Mouse (Mus musculus): ENCODE data around the gene Fbxo40. TPM values are rescaled to one million over a fixed set of nuclear protein-coding genes. Genes with fewer than 3 reads are reported as not detected.

Fbxo40 gene
- polyA plus RNA-seq (2012; fragmentation: generic; extraction: Trizol) = 1.3 TPM

DNA sequence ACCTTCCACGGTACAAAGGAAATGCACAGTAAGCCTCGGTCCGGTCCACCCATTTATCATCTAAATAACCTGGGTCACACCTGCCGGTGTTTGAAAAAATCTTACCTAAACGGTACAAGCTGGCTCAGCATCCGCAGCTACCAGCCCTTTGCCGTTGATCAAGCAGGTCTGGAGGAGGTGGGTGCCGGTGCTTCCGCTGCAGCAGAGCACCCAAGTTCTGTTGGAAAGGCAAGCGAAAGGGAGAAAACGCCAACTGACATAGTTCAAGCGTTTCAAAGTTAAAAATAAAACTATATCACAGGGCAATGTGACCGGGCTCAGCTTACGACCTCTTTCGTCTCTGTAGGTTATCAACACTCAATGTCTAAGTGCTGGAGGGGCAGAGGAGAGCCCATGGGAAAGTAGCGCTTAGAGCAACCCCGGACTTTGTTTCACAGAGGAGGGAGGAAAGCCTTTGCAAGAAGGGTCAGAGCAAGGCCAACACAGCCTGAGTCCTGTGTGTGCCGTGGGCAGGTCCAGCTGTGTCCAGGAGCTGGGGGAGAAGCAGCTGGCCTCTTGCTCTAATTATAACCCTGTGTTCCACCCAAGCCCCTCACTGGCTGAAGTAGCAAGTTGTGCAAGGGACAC lies at the start of gene Fbxo40:
Gene Fbxo40 (minus strand): TSS at position 469 of the 627 bp plus-strand sequence.
- Histone ChIP-seq H3K27me3 (ENCODE audit: control insufficient read depth, insufficient read depth, insufficient read length) (no peaks in the 10 kb centered on the region), H3K36me3 (ENCODE audit: control insufficient read depth, insufficient read depth) (no peaks in the 10 kb centered on the region), H3K4me3 (no peak within 1 kb of the TSS), H3K4me2 (ENCODE audit: low read depth) (peak within 1 kb of the TSS; percentile 60), H3K79me2 (ENCODE audit: control insufficient read depth, insufficient read depth) (no peaks in the 10 kb centered on the region), H3ac (ENCODE audit: control insufficient read depth, insufficient read length) (no peak within 1 kb of the TSS)
- peak in 2 of 3 experiments; percentile 12 to 69 for TF ChIP-seq MYOG (IDR thresholded peaks at IDR 0.05; ENCODE audit: control insufficient read depth in 1 of 3, insufficient read depth in 1 of 3, insufficient read length in 2 of 3, low read depth in 2 of 3)
- TF ChIP-seq MYOD1 (IDR thresholded peaks at IDR 0.05; ENCODE audit: control insufficient read depth in 1 of 3, insufficient read length in 2 of 3, low read depth in 2 of 3) = peak in 2 of 3 experiments; percentile 23 to 68
- TF ChIP-seq E2F4 (IDR thresholded peaks at IDR 0.05; ENCODE audit: insufficient read depth) = no peak

GRCm38 (mm10) chr16:37034751-37035150 lies 44.5 kb upstream of the Fbxo40 start:
- Histone ChIP-seq H3K4me3 (no peak overlapping the region), H3K36me3 (ENCODE audit: control insufficient read depth, insufficient read depth) (no peaks in the 10 kb centered on the region), H3ac (ENCODE audit: control insufficient read depth, insufficient read length) (no peak overlapping the region), H3K4me2 (ENCODE audit: low read depth) (no peak overlapping the region), H3K27me3 (ENCODE audit: control insufficient read depth, insufficient read depth, insufficient read length) (no peaks in the 10 kb centered on the region), H3K79me2 (ENCODE audit: control insufficient read depth, insufficient read depth) (no peaks in the 10 kb centered on the region)
- TF ChIP-seq USF1 (IDR thresholded peaks at IDR 0.05; ENCODE audit: low read depth) = no peak
- TF ChIP-seq REST (IDR thresholded peaks at IDR 0.05; ENCODE audit: insufficient read depth, insufficient read length) = no peak
- no peak for TF ChIP-seq MYOD1 (IDR thresholded peaks at IDR 0.05; ENCODE audit: control insufficient read depth in 1 of 3, insufficient read length in 2 of 3, low read depth in 2 of 3)
- no peak for TF ChIP-seq E2F4 (IDR thresholded peaks at IDR 0.05; ENCODE audit: insufficient read depth)
- TF ChIP-seq CEBPB (IDR thresholded peaks at IDR 0.05; ENCODE audit: insufficient read depth, poor library complexity, severe bottlenecking) = no peak
- no peak for TF ChIP-seq TCF12 (IDR thresholded peaks at IDR 0.05; ENCODE audit: insufficient read depth, poor library complexity, severe bottlenecking)
- no peak for TF ChIP-seq POLR2AphosphoS2 (IDR thresholded peaks at IDR 0.05; ENCODE audit: insufficient read length, low read depth)
- no peak for TF ChIP-seq SRF (IDR thresholded peaks at IDR 0.05; ENCODE audit: control insufficient read depth, insufficient read length, low read depth)
- TF ChIP-seq MAX (IDR thresholded peaks at IDR 0.05; ENCODE audit: low read depth) = no peak
- no peak for TF ChIP-seq TCF3 (IDR thresholded peaks at IDR 0.05; ENCODE audit: insufficient read length, low read depth)
- no peak for TF ChIP-seq POLR2A (IDR thresholded peaks at IDR 0.05; ENCODE audit: insufficient read length, low read depth)
- no peak for TF ChIP-seq MYOG (IDR thresholded peaks at IDR 0.05; ENCODE audit: control insufficient read depth in 1 of 3, insufficient read depth in 1 of 3, insufficient read length in 2 of 3, low read depth in 2 of 3)

GRCm38 (mm10) chr16:37031996-37032395 lies 41.7 kb upstream of the Fbxo40 start:
- peaks cover 3% of the 10 kb centered on the region for H3K36me3 ChIP-seq (ENCODE audit: control insufficient read depth, insufficient read depth)

GRCm38 (mm10) chr16:37027581-37027980 lies 37.3 kb upstream of the Fbxo40 start:
- no peak overlapping the region for H3K4me3 ChIP-seq
- TF ChIP-seq POLR2A (IDR thresholded peaks at IDR 0.05; ENCODE audit: insufficient read length, low read depth) = no peak
- TF ChIP-seq USF1 (IDR thresholded peaks at IDR 0.05; ENCODE audit: low read depth) = no peak
- no peak for TF ChIP-seq MAX (IDR thresholded peaks at IDR 0.05; ENCODE audit: low read depth)
- TF ChIP-seq E2F4 (IDR thresholded peaks at IDR 0.05; ENCODE audit: insufficient read depth) = no peak
- no peak for TF ChIP-seq CEBPB (IDR thresholded peaks at IDR 0.05; ENCODE audit: insufficient read depth, poor library complexity, severe bottlenecking)
- TF ChIP-seq POLR2AphosphoS2 (IDR thresholded peaks at IDR 0.05; ENCODE audit: insufficient read length, low read depth) = no peak
- no peak for TF ChIP-seq MYOG (IDR thresholded peaks at IDR 0.05; ENCODE audit: control insufficient read depth in 1 of 3, insufficient read depth in 1 of 3, insufficient read length in 2 of 3, low read depth in 2 of 3)
- TF ChIP-seq REST (IDR thresholded peaks at IDR 0.05; ENCODE audit: insufficient read depth, insufficient read length) = no peak
- TF ChIP-seq TCF3 (IDR thresholded peaks at IDR 0.05; ENCODE audit: insufficient read length, low read depth) = no peak
- TF ChIP-seq SRF (IDR thresholded peaks at IDR 0.05; ENCODE audit: control insufficient read depth, insufficient read length, low read depth) = no peak
- TF ChIP-seq TCF12 (IDR thresholded peaks at IDR 0.05; ENCODE audit: insufficient read depth, poor library complexity, severe bottlenecking) = no peak
- TF ChIP-seq MYOD1 (IDR thresholded peaks at IDR 0.05; ENCODE audit: control insufficient read depth in 1 of 3, insufficient read length in 2 of 3, low read depth in 2 of 3) = no peak
- H3K27me3 ChIP-seq (ENCODE audit: control insufficient read depth, insufficient read depth, insufficient read length) = no peaks in the 10 kb centered on the region
- H3K36me3 ChIP-seq (ENCODE audit: control insufficient read depth, insufficient read depth) = peaks cover 3% of the 10 kb centered on the region
- no peak overlapping the region for H3ac ChIP-seq (ENCODE audit: control insufficient read depth, insufficient read length)
- no peaks in the 10 kb centered on the region for H3K79me2 ChIP-seq (ENCODE audit: control insufficient read depth, insufficient read depth)
- no peak overlapping the region for H3K4me2 ChIP-seq (ENCODE audit: low read depth)

More at GRCm38 (mm10) chr16:37031996-37032395, 41.7 kb upstream of the Fbxo40 start:
- Histone ChIP-seq H3ac (ENCODE audit: control insufficient read depth, insufficient read length) (no peak overlapping the region), H3K27me3 (ENCODE audit: control insufficient read depth, insufficient read depth, insufficient read length) (no peaks in the 10 kb centered on the region), H3K4me2 (ENCODE audit: low read depth) (no peak overlapping the region), H3K79me2 (ENCODE audit: control insufficient read depth, insufficient read depth) (no peaks in the 10 kb centered on the region), H3K4me3 (no peak overlapping the region)
- TF ChIP-seq POLR2AphosphoS2 (IDR thresholded peaks at IDR 0.05; ENCODE audit: insufficient read length, low read depth) (no peak), MYOD1 (IDR thresholded peaks at IDR 0.05; ENCODE audit: control insufficient read depth in 1 of 3, insufficient read length in 2 of 3, low read depth in 2 of 3) (no peak), SRF (IDR thresholded peaks at IDR 0.05; ENCODE audit: control insufficient read depth, insufficient read length, low read depth) (no peak), USF1 (IDR thresholded peaks at IDR 0.05; ENCODE audit: low read depth) (no peak), E2F4 (IDR thresholded peaks at IDR 0.05; ENCODE audit: insufficient read depth) (no peak), TCF12 (IDR thresholded peaks at IDR 0.05; ENCODE audit: insufficient read depth, poor library complexity, severe bottlenecking) (no peak), MYOG (IDR thresholded peaks at IDR 0.05; ENCODE audit: control insufficient read depth in 1 of 3, insufficient read depth in 1 of 3, insufficient read length in 2 of 3, low read depth in 2 of 3) (no peak), REST (IDR thresholded peaks at IDR 0.05; ENCODE audit: insufficient read depth, insufficient read length) (no peak), TCF3 (IDR thresholded peaks at IDR 0.05; ENCODE audit: insufficient read length, low read depth) (no peak), POLR2A (IDR thresholded peaks at IDR 0.05; ENCODE audit: insufficient read length, low read depth) (no peak), MAX (IDR thresholded peaks at IDR 0.05; ENCODE audit: low read depth) (no peak), CEBPB (IDR thresholded peaks at IDR 0.05; ENCODE audit: insufficient read depth, poor library complexity, severe bottlenecking) (no peak)
